Mouse (Mus musculus) spleen, adult 12 weeks (tissue): ENCODE measurements around the gene Bin2.

Source experiments
- DNase-seq: peaks from one replicate; pipeline ENCODE4 v3.0.0; 2022; ENCODE audit warnings: low spot score

Gene Bin2

GRCm38 (mm10) chr15:100681770-100682169 is 12.4 kb upstream of the Bin2 start:
- DNase-seq: no peak

- no peak for DNase-seq
Measured at GRCm38 (mm10) chr15:100680381-100680780, 11.0 kb upstream of the Bin2 start.

- no peak for DNase-seq
Measured at GRCm38 (mm10) chr15:100679005-100679404, 9.7 kb upstream of the Bin2 start.

- no peak for DNase-seq
Measured at GRCm38 (mm10) chr15:100678581-100678980, 9.2 kb upstream of the Bin2 start.

- DNase-seq: no peak
Measured at GRCm38 (mm10) chr15:100677675-100678074, 8.3 kb upstream of the Bin2 start.

GRCm38 (mm10) chr15:100676521-100676920 is 7.2 kb upstream of the Bin2 start:
- no peak for DNase-seq

GRCm38 (mm10) chr15:100675486-100675885 is 6.1 kb upstream of the Bin2 start:
- no peak for DNase-seq

GRCm38 (mm10) chr15:100674566-100674965 is 5.2 kb upstream of the Bin2 start:
- DNase-seq: no peak

- no peak for DNase-seq
Measured at GRCm38 (mm10) chr15:100673585-100674391, 4.4 kb upstream of the Bin2 start.

- no peak for DNase-seq
Measured at GRCm38 (mm10) chr15:100670833-100671232, 1.5 kb upstream of the Bin2 start.

GRCm38 (mm10) chr15:100670004-100670403 is 651 bp upstream of the Bin2 start:
- DNase-seq: no peak

GRCm38 (mm10) chr15:100667871-100668545 is 1.3 kb downstream of the Bin2 start:
- no peak for DNase-seq

- DNase-seq: no peak
Measured at GRCm38 (mm10) chr15:100667420-100667819, 1.9 kb downstream of the Bin2 start.

GRCm38 (mm10) chr15:100666851-100667250 is 2.5 kb downstream of the Bin2 start:
- DNase-seq: no peak

- no peak for DNase-seq
Measured at GRCm38 (mm10) chr15:100666219-100666696, 3.1 kb downstream of the Bin2 start.

- DNase-seq: no peak
Measured at GRCm38 (mm10) chr15:100665411-100666218, 3.7 kb downstream of the Bin2 start.

- peak; percentile 47 for DNase-seq
Measured at GRCm38 (mm10) chr15:100664813-100665274, 4.5 kb downstream of the Bin2 start.

GRCm38 (mm10) chr15:100660805-100661204 is 8.5 kb downstream of the Bin2 start:
- DNase-seq: no peak

- no peak for DNase-seq
Measured at GRCm38 (mm10) chr15:100660306-100660705, 9.0 kb downstream of the Bin2 start.

GRCm38 (mm10) chr15:100655201-100655600 is 14.2 kb downstream of the Bin2 start:
- no peak for DNase-seq

- no peak for DNase-seq
Measured at GRCm38 (mm10) chr15:100654271-100654670, 15.1 kb downstream of the Bin2 start.

- no peak for DNase-seq
Measured at GRCm38 (mm10) chr15:100651610-100652009, 17.7 kb downstream of the Bin2 start.
